Mouse (Mus musculus) lung, postnatal 25 days (tissue): ENCODE data around the gene Ssc4d.

Source experiments
- DNase-seq: peaks from one replicate; pipeline ENCODE4 v3.0.0; 2022; ENCODE audit warnings: low spot score

Ssc4d gene

GRCm38 (mm10) chr5:135975893-135976668 is 1.8 kb upstream of the Ssc4d start:
- no peak for DNase-seq

- DNase-seq, result no peak
These were observed 2.5 kb downstream of the Ssc4d start for GRCm38 (mm10) chr5:135971876-135972275.

GRCm38 (mm10) chr5:135970247-135970646 is 4.1 kb downstream of the Ssc4d start:
- DNase-seq, result no peak

- peak; percentile 34 for DNase-seq
These were observed 5.5 kb downstream of the Ssc4d start for GRCm38 (mm10) chr5:135968781-135969180.

GRCm38 (mm10) chr5:135966866-135967265 is 7.5 kb downstream of the Ssc4d start:
- DNase-seq, result no peak

GRCm38 (mm10) chr5:135965501-135965930 is 8.8 kb downstream of the Ssc4d start:
- DNase-seq, result no peak

- no peak for DNase-seq
These were observed 11.1 kb downstream of the Ssc4d start for GRCm38 (mm10) chr5:135963280-135963627.

- peak; percentile 100 for DNase-seq
These were observed 11.6 kb downstream of the Ssc4d start for GRCm38 (mm10) chr5:135962492-135963279.

GRCm38 (mm10) chr5:135962125-135962491 is 12.2 kb downstream of the Ssc4d start:
- no peak for DNase-seq

GRCm38 (mm10) chr5:135960909-135961635 is 13.3 kb downstream of the Ssc4d start:
- no peak for DNase-seq

- no peak for DNase-seq
These were observed 14.4 kb downstream of the Ssc4d start for GRCm38 (mm10) chr5:135959911-135960310.

GRCm38 (mm10) chr5:135958367-135958766 is 16.0 kb downstream of the Ssc4d start:
- DNase-seq, result no peak

- DNase-seq, result peak; percentile 99
These were observed 16.9 kb downstream of the Ssc4d start for GRCm38 (mm10) chr5:135957207-135957974.

- no peak for DNase-seq
These were observed 17.8 kb downstream of the Ssc4d start for GRCm38 (mm10) chr5:135956300-135957206.

GRCm38 (mm10) chr5:135952830-135953229 is 21.5 kb downstream of the Ssc4d start:
- no peak for DNase-seq

- no peak for DNase-seq
These were observed 22.7 kb downstream of the Ssc4d start for GRCm38 (mm10) chr5:135951660-135952059.

GRCm38 (mm10) chr5:135950710-135951412 is 23.5 kb downstream of the Ssc4d start:
- DNase-seq, result no peak

GRCm38 (mm10) chr5:135946621-135947020 is 27.7 kb downstream of the Ssc4d start:
- DNase-seq, result no peak

GRCm38 (mm10) chr5:135945916-135946408 is 28.4 kb downstream of the Ssc4d start:
- no peak for DNase-seq

- no peak for DNase-seq
These were observed 31.6 kb downstream of the Ssc4d start for GRCm38 (mm10) chr5:135942710-135943109.
